Comparison of ENCODE assay signal across 8 mouse cellular contexts in genomic region chr3:108084767-108085270, GRCm38 (mm10). TPM values are rescaled to one million over a fixed set of nuclear protein-coding genes. Genes with fewer than 3 reads are reported as not detected.
DNase-seq lines count a peak whose midpoint lies in the region; ATAC-seq and TF ChIP-seq lines count a peak whose summit lies in the region.

No protein-coding gene starts in this region.

- DNase-seq in frontal cortex, postnatal 10 days (ENCODE audit: low spot score in 2 of 2) = no peak
- no peak for DNase-seq in thymus, adult 2 months
- DNase-seq in thymus, postnatal 4 days = no peak
- DNase-seq in liver, embryonic 14.5 days (ENCODE audit: low read depth in 3 of 3, low spot score in 3 of 3) = no peak
- no peak for DNase-seq in stomach, postnatal 0 days (ENCODE audit: low spot score)
- no peak for DNase-seq in adrenal gland, adult 8-10 months
- DNase-seq in adrenal gland, postnatal 4 days (ENCODE audit: low spot score in 2 of 2) = no peak

- H3K4me2 ChIP-seq in liver, embryonic 14.5 days (ENCODE audit: low read depth) = peak overlapping the region; percentile 99
- H3K4me2 ChIP-seq in stomach, postnatal 0 days (replicated peaks; ENCODE audit: low read depth) = peak overlapping the region; percentile 100

- ATAC-seq in frontal cortex, adult (ENCODE audit: low TSS enrichment) = peak; percentile 20; the same call in 1 of the 2 replicates
- peak; percentile 16 for ATAC-seq in liver, embryonic 14.5 days (ENCODE audit: insufficient read depth)
- ATAC-seq in stomach, postnatal 0 days (ENCODE audit: low FRiP score, low TSS enrichment) = no peak

- no peak for TF ChIP-seq CTCF in thymus, adult 2 months (IDR thresholded peaks at IDR 0.05; ENCODE audit: borderline replicate concordance, control insufficient read depth, extremely low read depth, insufficient read depth, low read length, poor library complexity)
- TF ChIP-seq CTCF in liver, embryonic 14.5 days (IDR thresholded peaks at IDR 0.05; ENCODE audit: low read depth) = no peak
- no peak for TF ChIP-seq CTCF in stomach, postnatal 0 days (IDR thresholded peaks at IDR 0.05; ENCODE audit: low read depth)

- no peak overlapping the region for H3K27ac ChIP-seq in thymus, adult 2 months (ENCODE audit: control insufficient read depth, insufficient read depth, low read length)
- peak overlapping the region; percentile 53 for H3K27ac ChIP-seq in liver, embryonic 14.5 days
- peak overlapping the region; percentile 56; the same call in 1 of the 2 replicates for H3K27ac ChIP-seq in stomach, postnatal 0 days (replicated peaks)

- peak overlapping the region; percentile 51 for H3K4me3 ChIP-seq in thymus, adult 2 months (ENCODE audit: control insufficient read depth, insufficient read depth, low read length)
- peak overlapping the region; percentile 92 to 93 for H3K4me3 ChIP-seq in liver, embryonic 14.5 days (ENCODE audit: insufficient read depth in 1 of 2, low read depth in 2 of 2, low read length in 2 of 2)
- peak overlapping the region; percentile 65 for H3K4me3 ChIP-seq in stomach, postnatal 0 days (ENCODE audit: low read depth, low read length)

- no peaks in the 10 kb centered on the region for H3K27me3 ChIP-seq in thymus, adult 2 months (ENCODE audit: control insufficient read depth, insufficient read depth, low read length)
- no peaks in the 10 kb centered on the region for H3K27me3 ChIP-seq in liver, embryonic 14.5 days (ENCODE audit: control insufficient read depth, insufficient read depth, low read length)
- no peaks in the 10 kb centered on the region for H3K27me3 ChIP-seq in stomach, postnatal 0 days (ENCODE audit: control insufficient read depth, insufficient read depth, low read length)

- peaks cover 17% of the 10 kb centered on the region for H3K4me1 ChIP-seq in thymus, adult 2 months (replicated peaks; ENCODE audit: control insufficient read depth, insufficient read depth, low read length)
- peaks cover 34 to 36% of the 10 kb centered on the region in 2 experiments for H3K4me1 ChIP-seq in liver, embryonic 14.5 days (replicated peaks; ENCODE audit: control insufficient read depth in 2 of 2, insufficient read depth in 2 of 2, low read length in 1 of 2)
- H3K4me1 ChIP-seq in stomach, postnatal 0 days (replicated peaks; ENCODE audit: control insufficient read depth, insufficient read depth) = peaks cover 4% of the 10 kb centered on the region; the same call in 1 of the 2 replicates

- H3K9me3 ChIP-seq in liver, embryonic 14.5 days (ENCODE audit: control insufficient read depth, low read length) = no peaks in the 10 kb centered on the region
- H3K9me3 ChIP-seq in stomach, postnatal 0 days (ENCODE audit: control insufficient read depth, low read length) = no peaks in the 10 kb centered on the region

- 7% methylated on average over 13 of the region's 13 CpGs for WGBS in thymus, adult 2 months
- 10% methylated on average over 13 of the region's 13 CpGs for WGBS in liver, embryonic 14.5 days (ENCODE audit: insufficient replicate concordance)
- WGBS in stomach, postnatal 0 days = 10% methylated on average over 13 of the region's 13 CpGs

- no peak for TF ChIP-seq POLR2A in thymus, adult 2 months (IDR thresholded peaks at IDR 0.05; ENCODE audit: control insufficient read depth, extremely low read depth, insufficient read depth, low read length, poor library complexity)

- no peak for TF ChIP-seq EP300 in liver, embryonic 14.5 days (IDR thresholded peaks at IDR 0.05; ENCODE audit: low read depth)
- TF ChIP-seq EP300 in stomach, postnatal 0 days (optimal IDR thresholded peaks at IDR 0.05) = no peak

- H3K36me3 ChIP-seq in thymus, adult 2 months (ENCODE audit: control insufficient read depth, insufficient read depth, low read length) = no peaks in the 10 kb centered on the region
- H3K36me3 ChIP-seq in liver, embryonic 14.5 days (replicated peaks; ENCODE audit: control insufficient read depth, insufficient read depth, low read depth) = peaks cover 17% of the 10 kb centered on the region
- H3K36me3 ChIP-seq in stomach, postnatal 0 days (ENCODE audit: control insufficient read depth, insufficient read depth, low read length) = no peaks in the 10 kb centered on the region

- peak overlapping the region; percentile 90 for H3K9ac ChIP-seq in liver, embryonic 14.5 days (replicated peaks)
- H3K9ac ChIP-seq in stomach, postnatal 0 days (ENCODE audit: low read length) = peak overlapping the region; percentile 67

RNA-seq across cellular contexts. Expression of gene Ampd2, which starts 1.6 kb away (rescaled TPM):
- 159 and 177 TPM in 2 replicates for polyA plus RNA-seq in thymus, adult 2 months (2012; rRNA removed)
- polyA plus RNA-seq in liver, embryonic 14.5 days (2012; rRNA removed) = 40.9 and 49.6 TPM in 2 replicates
- 34.3 and 37.8 TPM in 2 replicates for polyA plus RNA-seq in liver, embryonic 14.5 days (2014; fragmentation: Nextera tagmentation; extraction: Ambion mirVana)
- 20.2 and 20.7 TPM in 2 replicates for polyA plus RNA-seq in stomach, postnatal 0 days (2015; fragmentation: Nextera tagmentation; extraction: Ambion mirVana)
- total RNA-seq in adrenal gland, adult 8-10 months (2022) = 100 to 1,000 TPM; 152 to 212 (median 184) TPM
- total RNA-seq in adrenal gland, postnatal 4 days (2021) = 100 to 1,000 TPM; 101 to 109 TPM

RNA-seq across cellular contexts. Expression of gene Gnat2, which starts 7.8 kb away (rescaled TPM):
- polyA plus RNA-seq in thymus, adult 2 months (2012; rRNA removed) = 0.27 and 0.32 TPM in 2 replicates
- polyA plus RNA-seq in liver, embryonic 14.5 days (2012; rRNA removed) = 0.60 and 1.4 TPM in 2 replicates
- polyA plus RNA-seq in liver, embryonic 14.5 days (2014; fragmentation: Nextera tagmentation; extraction: Ambion mirVana) = 1.8 and 2.5 TPM in 2 replicates
- 0.59 and 0.71 TPM in 2 replicates for polyA plus RNA-seq in stomach, postnatal 0 days (2015; fragmentation: Nextera tagmentation; extraction: Ambion mirVana)
- 10 to 100 TPM; 14.7 to 22.5 (median 17.6) TPM for total RNA-seq in adrenal gland, adult 8-10 months (2022)
- total RNA-seq in adrenal gland, postnatal 4 days (2021) = 1 to 10 TPM; 3.9 to 4.1 TPM

RNA-seq across cellular contexts. Expression of gene Gstm4, which starts 40.1 kb away (rescaled TPM):
- polyA plus RNA-seq in thymus, adult 2 months (2012; rRNA removed) = 7.9 and 9.7 TPM in 2 replicates
- 11.7 and 11.9 TPM in 2 replicates for polyA plus RNA-seq in liver, embryonic 14.5 days (2012; rRNA removed)
- polyA plus RNA-seq in liver, embryonic 14.5 days (2014; fragmentation: Nextera tagmentation; extraction: Ambion mirVana) = 17.3 and 17.7 TPM in 2 replicates
- 19.4 and 19.6 TPM in 2 replicates for polyA plus RNA-seq in stomach, postnatal 0 days (2015; fragmentation: Nextera tagmentation; extraction: Ambion mirVana)
- 10 to 100 TPM; 15.3 to 20.7 (median 19.6) TPM for total RNA-seq in adrenal gland, adult 8-10 months (2022)
- 10 to 100 TPM; 15.6 to 16.5 TPM for total RNA-seq in adrenal gland, postnatal 4 days (2021)
